Mouse (Mus musculus): ENCODE measurements around the gene Olfr148. TPM values are rescaled to one million over a fixed set of nuclear protein-coding genes. Genes with fewer than 3 reads are reported as not detected.

The Olfr148 gene
- not detected for polyA plus RNA-seq (2015; fragmentation: Illumina TruSeq; extraction: RNeasy Lipid Tissue Mini Kit (QIAGEN cat#74804); ENCODE audit: low read depth, low replicate concordance)

GRCm38 (mm10) chr9:39610355-39610754, at the start of gene Olfr148:
TSS of gene Olfr148 (plus strand) at chr9:39610655.

GRCm38 (mm10) chr9:39575469-39575868, 35.0 kb upstream of the Olfr148 start, which contains the start of gene Olfr959:
TSS of gene Olfr959 (minus strand) at chr9:39575569.

GRCm38 (mm10) chr9:39603999-39604453, 6.4 kb upstream of the Olfr148 start, which contains the start of gene AW551984:
TSS of gene AW551984 (minus strand) at chr9:39604403.

GRCm38 (mm10) chr9:39621073-39621472, 10.6 kb downstream of the Olfr148 start, which contains the start of gene Olfr960:
TSS of gene Olfr960 (plus strand) at chr9:39621373.

GRCm38 (mm10) chr9:39644785-39645184, 34.3 kb downstream of the Olfr148 start, which contains the start of gene Olfr961:
TSS of gene Olfr961 (plus strand) at chr9:39645085.

Other genes with a start within 250 kb of the Olfr148 start
- gene Olfr951, start 223.2 kb upstream of the Olfr148 start, polyA plus RNA-seq (2015; fragmentation: Illumina TruSeq; extraction: RNeasy Lipid Tissue Mini Kit (QIAGEN cat#74804); ENCODE audit: low read depth, low replicate concordance) = not detected
- not detected for gene Olfr952, start 183.5 kb upstream of the Olfr148 start, polyA plus RNA-seq (2015; fragmentation: Illumina TruSeq; extraction: RNeasy Lipid Tissue Mini Kit (QIAGEN cat#74804); ENCODE audit: low read depth, low replicate concordance)
- gene Olfr954, start 154.0 kb upstream of the Olfr148 start, polyA plus RNA-seq (2015; fragmentation: Illumina TruSeq; extraction: RNeasy Lipid Tissue Mini Kit (QIAGEN cat#74804); ENCODE audit: low read depth, low replicate concordance) = not detected
- gene Olfr955, start 138.7 kb upstream of the Olfr148 start, polyA plus RNA-seq (2015; fragmentation: Illumina TruSeq; extraction: RNeasy Lipid Tissue Mini Kit (QIAGEN cat#74804); ENCODE audit: low read depth, low replicate concordance) = not detected
- gene Olfr44, start 116.7 kb upstream of the Olfr148 start, polyA plus RNA-seq (2015; fragmentation: Illumina TruSeq; extraction: RNeasy Lipid Tissue Mini Kit (QIAGEN cat#74804); ENCODE audit: low read depth, low replicate concordance) = not detected
- gene Olfr957, start 94.8 kb upstream of the Olfr148 start, polyA plus RNA-seq (2015; fragmentation: Illumina TruSeq; extraction: RNeasy Lipid Tissue Mini Kit (QIAGEN cat#74804); ENCODE audit: low read depth, low replicate concordance) = not detected
- not detected for gene Olfr958, start 56.6 kb upstream of the Olfr148 start, polyA plus RNA-seq (2015; fragmentation: Illumina TruSeq; extraction: RNeasy Lipid Tissue Mini Kit (QIAGEN cat#74804); ENCODE audit: low read depth, low replicate concordance)
- gene Olfr959, start 35.1 kb upstream of the Olfr148 start, polyA plus RNA-seq (2015; fragmentation: Illumina TruSeq; extraction: RNeasy Lipid Tissue Mini Kit (QIAGEN cat#74804); ENCODE audit: low read depth, low replicate concordance) = not detected
- 10.0 TPM for gene AW551984, start 6.3 kb upstream of the Olfr148 start, polyA plus RNA-seq (2015; fragmentation: Illumina TruSeq; extraction: RNeasy Lipid Tissue Mini Kit (QIAGEN cat#74804); ENCODE audit: low read depth, low replicate concordance)
- not detected for gene Olfr960, start 10.7 kb downstream of the Olfr148 start, polyA plus RNA-seq (2015; fragmentation: Illumina TruSeq; extraction: RNeasy Lipid Tissue Mini Kit (QIAGEN cat#74804); ENCODE audit: low read depth, low replicate concordance)
- gene Olfr961, start 34.4 kb downstream of the Olfr148 start, polyA plus RNA-seq (2015; fragmentation: Illumina TruSeq; extraction: RNeasy Lipid Tissue Mini Kit (QIAGEN cat#74804); ENCODE audit: low read depth, low replicate concordance) = not detected
- gene Olfr963, start 56.5 kb downstream of the Olfr148 start, polyA plus RNA-seq (2015; fragmentation: Illumina TruSeq; extraction: RNeasy Lipid Tissue Mini Kit (QIAGEN cat#74804); ENCODE audit: low read depth, low replicate concordance) = not detected
- not detected for gene Olfr149, start 96.5 kb downstream of the Olfr148 start, polyA plus RNA-seq (2015; fragmentation: Illumina TruSeq; extraction: RNeasy Lipid Tissue Mini Kit (QIAGEN cat#74804); ENCODE audit: low read depth, low replicate concordance)
- gene Olfr965, start 100.7 kb downstream of the Olfr148 start, polyA plus RNA-seq (2015; fragmentation: Illumina TruSeq; extraction: RNeasy Lipid Tissue Mini Kit (QIAGEN cat#74804); ENCODE audit: low read depth, low replicate concordance) = not detected
- not detected for gene Olfr150, start 120.3 kb downstream of the Olfr148 start, polyA plus RNA-seq (2015; fragmentation: Illumina TruSeq; extraction: RNeasy Lipid Tissue Mini Kit (QIAGEN cat#74804); ENCODE audit: low read depth, low replicate concordance)
- not detected for gene Olfr967, start 135.6 kb downstream of the Olfr148 start, polyA plus RNA-seq (2015; fragmentation: Illumina TruSeq; extraction: RNeasy Lipid Tissue Mini Kit (QIAGEN cat#74804); ENCODE audit: low read depth, low replicate concordance)
- gene Olfr968, start 172.6 kb downstream of the Olfr148 start, polyA plus RNA-seq (2015; fragmentation: Illumina TruSeq; extraction: RNeasy Lipid Tissue Mini Kit (QIAGEN cat#74804); ENCODE audit: low read depth, low replicate concordance) = not detected
- gene Olfr969, start 180.3 kb downstream of the Olfr148 start, polyA plus RNA-seq (2015; fragmentation: Illumina TruSeq; extraction: RNeasy Lipid Tissue Mini Kit (QIAGEN cat#74804); ENCODE audit: low read depth, low replicate concordance) = not detected
- gene Olfr970, start 198.2 kb downstream of the Olfr148 start, polyA plus RNA-seq (2015; fragmentation: Illumina TruSeq; extraction: RNeasy Lipid Tissue Mini Kit (QIAGEN cat#74804); ENCODE audit: low read depth, low replicate concordance) = not detected
- gene Olfr971, start 226.2 kb downstream of the Olfr148 start, polyA plus RNA-seq (2015; fragmentation: Illumina TruSeq; extraction: RNeasy Lipid Tissue Mini Kit (QIAGEN cat#74804); ENCODE audit: low read depth, low replicate concordance) = not detected

All from brain, adult 10 weeks (tissue).